Mouse (Mus musculus) adipose tissue, adult 10 weeks (tissue): ENCODE results near the gene Rgmb. TPM values are rescaled to one million over a fixed set of nuclear protein-coding genes. Genes with fewer than 3 reads are reported as not detected.

Experiments
- polyA plus RNA-seq: library from polyadenylated mRNA; stranded (reverse); fragments of 350-450 nt; fragmentation: Illumina TruSeq; extraction: RNeasy Lipid Tissue Mini Kit (QIAGEN cat#74804); gene quantifications from one replicate; pipeline ENCODE4 v1.2.3, GENCODE M21; 2014; ENCODE audit warnings: low read depth, low replicate concordance

Gene Rgmb
- 20.1 TPM for polyA plus RNA-seq

GRCm38 (mm10) chr17:15830766-15831644 lies at the start of gene Rgmb:
Rgmb (minus strand) TSS chr17:15831039.

Other genes starting within 250 kb of the Rgmb start
- gene Chd1, start 126.1 kb downstream of the Rgmb start, polyA plus RNA-seq: 12.1 TPM